Mouse (Mus musculus): Measurements from ENCODE around the gene Arhgap1. TPM values are rescaled to one million over a fixed set of nuclear protein-coding genes. Genes with fewer than 3 reads are reported as not detected.

Gene Arhgap1
- polyA plus RNA-seq, 2 experiments: 105 to 121 TPM

GRCm38 (mm10) chr2:91666386-91666910 lies 16.8 kb downstream of the Arhgap1 start:
- WGBS: 95% methylated on average over 6 of the region's 6 CpGs

GRCm38 (mm10) chr2:91667747-91668146 lies 18.1 kb downstream of the Arhgap1 start:
- 61% methylated on average over 2 of the region's 2 CpGs for WGBS
- Histone ChIP-seq H3K27me3 (ENCODE audit: control insufficient read depth, insufficient read depth, low read length) (no peaks in the 10 kb centered on the region), H3K9ac (ENCODE audit: low read depth, low read length, severe bottlenecking) (no peak overlapping the region), H3K27ac (replicated peaks; ENCODE audit: low read depth, low read length) (no peak overlapping the region), H3K4me2 (replicated peaks; ENCODE audit: low read depth, low read length, severe bottlenecking) (no peak overlapping the region), H3K4me1 (ENCODE audit: control insufficient read depth, insufficient read depth, low read length) (no peaks in the 10 kb centered on the region), H3K36me3 (ENCODE audit: control insufficient read depth, insufficient read depth, low read length) (peaks cover 81% of the 10 kb centered on the region), H3K9me3 (ENCODE audit: control insufficient read depth, low read length) (no peaks in the 10 kb centered on the region), H3K4me3 (replicated peaks; ENCODE audit: low read length) (no peak overlapping the region)
- no peak for TF ChIP-seq POLR2A (IDR thresholded peaks at IDR 0.05; ENCODE audit: borderline replicate concordance, extremely low read depth, insufficient read depth, insufficient read length)
- ATAC-seq (ENCODE audit: low FRiP score, low read depth): no peak
- DNase-seq (ENCODE audit: low spot score): no peak

More at GRCm38 (mm10) chr2:91666386-91666910, 16.8 kb downstream of the Arhgap1 start:
- no peak overlapping the region for H3K4me2 ChIP-seq (replicated peaks; ENCODE audit: low read depth, low read length, severe bottlenecking)
- DNase-seq (ENCODE audit: low spot score): no peak
- H3K27me3 ChIP-seq (ENCODE audit: control insufficient read depth, insufficient read depth, low read length): no peaks in the 10 kb centered on the region
- H3K9ac ChIP-seq (ENCODE audit: low read depth, low read length, severe bottlenecking): no peak overlapping the region
- H3K9me3 ChIP-seq (ENCODE audit: control insufficient read depth, low read length): no peaks in the 10 kb centered on the region
- ATAC-seq (ENCODE audit: low FRiP score, low read depth): no peak
- H3K4me3 ChIP-seq (replicated peaks; ENCODE audit: low read length): no peak overlapping the region
- no peak overlapping the region for H3K27ac ChIP-seq (replicated peaks; ENCODE audit: low read depth, low read length)
- peaks cover 90% of the 10 kb centered on the region for H3K36me3 ChIP-seq (ENCODE audit: control insufficient read depth, insufficient read depth, low read length)
- H3K4me1 ChIP-seq (ENCODE audit: control insufficient read depth, insufficient read depth, low read length): no peaks in the 10 kb centered on the region
- no peak for TF ChIP-seq POLR2A (IDR thresholded peaks at IDR 0.05; ENCODE audit: borderline replicate concordance, extremely low read depth, insufficient read depth, insufficient read length)

DNA sequence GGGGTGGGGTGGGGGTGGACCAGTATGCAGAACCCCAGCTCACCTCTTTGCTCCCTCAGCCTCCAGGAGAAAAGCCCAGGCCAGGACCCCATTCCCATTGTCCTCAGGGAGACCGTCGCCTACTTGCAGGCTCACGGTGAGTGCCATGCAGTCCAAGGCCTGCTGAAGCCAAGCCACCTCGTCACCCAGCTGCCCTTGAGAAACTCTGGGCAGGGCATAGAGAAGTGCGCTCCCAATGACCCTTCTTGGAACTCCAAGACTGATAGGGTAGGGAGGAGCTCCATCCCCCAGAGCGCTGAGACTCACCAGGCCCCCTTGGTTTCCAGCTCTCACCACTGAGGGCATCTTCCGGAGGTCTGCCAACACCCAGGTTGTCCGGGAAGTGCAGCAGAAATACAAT lies 19.7 kb downstream of the Arhgap1 start:
- 90% methylated on average over 8 of the region's 8 CpGs for WGBS
- TF ChIP-seq POLR2A (IDR thresholded peaks at IDR 0.05; ENCODE audit: borderline replicate concordance, extremely low read depth, insufficient read depth, insufficient read length): no peak
- Histone ChIP-seq H3K4me2 (replicated peaks; ENCODE audit: low read depth, low read length, severe bottlenecking) (no peak overlapping the region), H3K36me3 (ENCODE audit: control insufficient read depth, insufficient read depth, low read length) (peaks cover 78% of the 10 kb centered on the region), H3K9me3 (ENCODE audit: control insufficient read depth, low read length) (no peaks in the 10 kb centered on the region), H3K9ac (ENCODE audit: low read depth, low read length, severe bottlenecking) (no peak overlapping the region), H3K27me3 (ENCODE audit: control insufficient read depth, insufficient read depth, low read length) (no peaks in the 10 kb centered on the region), H3K27ac (replicated peaks; ENCODE audit: low read depth, low read length) (no peak overlapping the region), H3K4me3 (replicated peaks; ENCODE audit: low read length) (no peak overlapping the region), H3K4me1 (ENCODE audit: control insufficient read depth, insufficient read depth, low read length) (no peaks in the 10 kb centered on the region)
- ATAC-seq (ENCODE audit: low FRiP score, low read depth): no peak
- DNase-seq (ENCODE audit: low spot score): no peak

- ATAC-seq (ENCODE audit: low FRiP score, low read depth) (no peak), DNase-seq (ENCODE audit: low spot score) (no peak)
- Histone ChIP-seq H3K4me2 (replicated peaks; ENCODE audit: low read depth, low read length, severe bottlenecking) (no peak overlapping the region), H3K9me3 (ENCODE audit: control insufficient read depth, low read length) (no peaks in the 10 kb centered on the region), H3K36me3 (ENCODE audit: control insufficient read depth, insufficient read depth, low read length) (peaks cover 78% of the 10 kb centered on the region), H3K4me3 (replicated peaks; ENCODE audit: low read length) (no peak overlapping the region), H3K9ac (ENCODE audit: low read depth, low read length, severe bottlenecking) (no peak overlapping the region), H3K4me1 (ENCODE audit: control insufficient read depth, insufficient read depth, low read length) (no peaks in the 10 kb centered on the region), H3K27ac (replicated peaks; ENCODE audit: low read depth, low read length) (no peak overlapping the region), H3K27me3 (ENCODE audit: control insufficient read depth, insufficient read depth, low read length) (no peaks in the 10 kb centered on the region)
- TF ChIP-seq POLR2A (IDR thresholded peaks at IDR 0.05; ENCODE audit: borderline replicate concordance, extremely low read depth, insufficient read depth, insufficient read length): no peak
- 94% methylated on average over 6 of the region's 6 CpGs for WGBS
These were observed 20.4 kb downstream of the Arhgap1 start for GRCm38 (mm10) chr2:91670038-91670437.

DNA sequence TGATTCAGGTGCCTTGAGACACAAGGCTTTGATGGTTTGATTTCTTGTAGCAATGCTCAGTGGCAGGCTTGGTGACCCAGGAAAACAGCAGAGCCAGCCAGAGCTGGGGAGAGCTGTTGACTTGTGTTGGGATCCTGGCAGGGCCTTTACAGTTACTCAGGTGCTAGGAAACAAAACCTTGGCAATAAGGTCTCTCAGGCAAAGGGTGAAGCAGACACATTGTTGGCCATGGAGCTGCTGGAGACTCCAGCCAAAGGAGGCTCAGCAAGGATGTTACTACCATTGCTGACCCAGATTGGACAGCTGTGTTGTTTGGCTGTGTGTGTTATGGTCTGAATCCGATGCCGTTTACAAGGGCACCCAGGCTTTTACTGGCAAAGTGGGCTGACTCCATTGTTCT lies 23.9 kb downstream of the Arhgap1 start:
- H3K36me3 ChIP-seq (ENCODE audit: control insufficient read depth, insufficient read depth, low read length): peaks cover 85% of the 10 kb centered on the region

More for the DNA sequence above, 23.9 kb downstream of the Arhgap1 start:
- H3K27ac ChIP-seq (replicated peaks; ENCODE audit: low read depth, low read length): no peak overlapping the region
- no peak overlapping the region for H3K9ac ChIP-seq (ENCODE audit: low read depth, low read length, severe bottlenecking)
- H3K27me3 ChIP-seq (ENCODE audit: control insufficient read depth, insufficient read depth, low read length): no peaks in the 10 kb centered on the region
- DNase-seq (ENCODE audit: low spot score) (no peak), ATAC-seq (ENCODE audit: low FRiP score, low read depth) (no peak)
- 72% methylated on average over 2 of the region's 2 CpGs for WGBS
- H3K4me3 ChIP-seq (replicated peaks; ENCODE audit: low read length): no peak overlapping the region
- H3K4me1 ChIP-seq (ENCODE audit: control insufficient read depth, insufficient read depth, low read length): no peaks in the 10 kb centered on the region
- no peak overlapping the region for H3K4me2 ChIP-seq (replicated peaks; ENCODE audit: low read depth, low read length, severe bottlenecking)
- TF ChIP-seq POLR2A (IDR thresholded peaks at IDR 0.05; ENCODE audit: borderline replicate concordance, extremely low read depth, insufficient read depth, insufficient read length): no peak
- no peaks in the 10 kb centered on the region for H3K9me3 ChIP-seq (ENCODE audit: control insufficient read depth, low read length)
